26 mouse cellular contexts compared by ENCODE assay signal in genomic region chr1:88651668-88652067, GRCm38 (mm10).
"Had no signal": no experiment of that assay in that cellular context is flagged by ENCODE, and none has a peak within 500 bp of the region (broad histone marks: within the 10 kb centered on the region; RNA-seq: fewer than 3 reads in every experiment).

No protein-coding gene starts in this region.

- H3K9me3 ChIP-seq: heart, embryonic 10.5 days; heart, embryonic 12.5 days; hindbrain, embryonic 10.5 days; hindbrain, embryonic 12.5 days; intestine, embryonic 15.5 days; limb, embryonic 10.5 days; limb, embryonic 12.5 days; liver, embryonic 13.5 days had no signal

- H3K27me3 ChIP-seq: heart, embryonic 12.5 days; hindbrain, embryonic 12.5 days; intestine, embryonic 15.5 days; limb, embryonic 12.5 days; liver, embryonic 13.5 days had no signal

- H3K9ac ChIP-seq: heart, embryonic 12.5 days; hindbrain, embryonic 12.5 days; hindbrain, embryonic 14.5 days; intestine, embryonic 15.5 days; limb, embryonic 12.5 days; liver, embryonic 13.5 days had no signal

- H3K36me3 ChIP-seq: heart, embryonic 10.5 days; heart, embryonic 12.5 days; hindbrain, embryonic 10.5 days; hindbrain, embryonic 12.5 days; intestine, embryonic 15.5 days; limb, embryonic 10.5 days; limb, embryonic 12.5 days; liver, embryonic 13.5 days had no signal

- DNase-seq: gastrocnemius, adult 2 months; gastrocnemius, postnatal 10 days; gastrocnemius, postnatal 25 days; heart, adult 18-20 months; heart, postnatal 10 days; heart, postnatal 4 days; kidney, adult 18-20 months; kidney, adult 9 months; kidney, postnatal 10 days; kidney, postnatal 25 days; liver; liver, embryonic 13.5 days had no signal

- H3K27ac ChIP-seq: gastrocnemius, adult 2 months; heart, embryonic 10.5 days; hindbrain, embryonic 10.5 days; hindbrain, embryonic 12.5 days; hindbrain, embryonic 14.5 days; intestine, embryonic 15.5 days; layer of hippocampus, adult 2 months; left cerebral cortex, adult 2 months; limb, embryonic 10.5 days; limb, embryonic 12.5 days; liver, embryonic 13.5 days had no signal

- ATAC-seq: hindbrain, embryonic 16.5 days; inflammation-experienced regulatory T-cells, adult 6 months; intestine, embryonic 15.5 days; intestine, postnatal 0 days had no signal

- H3K4me1 ChIP-seq: heart, embryonic 12.5 days; hindbrain, embryonic 10.5 days; hindbrain, embryonic 12.5 days; intestine, embryonic 15.5 days; limb, embryonic 10.5 days; limb, embryonic 12.5 days had no signal

- H3K4me2 ChIP-seq: heart, embryonic 12.5 days; hindbrain, embryonic 12.5 days; hindbrain, embryonic 14.5 days; intestine, embryonic 15.5 days; limb, embryonic 12.5 days; liver, embryonic 11.5 days; liver, embryonic 13.5 days had no signal

- H3K4me3 ChIP-seq: gastrocnemius, adult 2 months; heart, embryonic 10.5 days; heart, embryonic 12.5 days; hindbrain, embryonic 10.5 days; hindbrain, embryonic 12.5 days; intestine, embryonic 15.5 days; layer of hippocampus, adult 2 months; left cerebral cortex, adult 2 months; limb, embryonic 10.5 days; limb, embryonic 12.5 days; liver, embryonic 13.5 days had no signal
